Mouse (Mus musculus): ENCODE data around the gene Foxn3. TPM values are rescaled to one million over a fixed set of nuclear protein-coding genes. Genes with fewer than 3 reads are reported as not detected.

Gene Foxn3
- polyA plus RNA-seq, 1 experiment from 2014 or later: 94.3 TPM

DNA sequence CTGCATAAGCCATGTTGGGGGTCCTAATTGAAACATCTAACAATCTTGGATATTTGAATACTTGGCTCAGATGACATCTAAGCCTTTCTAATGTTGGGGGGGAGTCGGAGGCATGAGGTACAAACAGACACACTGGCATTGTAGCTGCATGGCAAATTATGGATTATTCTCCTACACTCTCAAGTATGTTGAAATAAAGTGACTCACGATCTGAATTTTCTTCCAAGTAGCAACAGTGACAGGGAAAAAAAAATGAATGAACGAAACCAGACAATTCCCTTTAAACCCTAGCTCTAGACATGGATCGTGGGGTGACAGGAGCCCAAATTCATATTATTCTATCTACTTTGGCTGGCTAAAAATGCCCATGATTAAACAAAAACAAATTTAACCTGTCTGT, 178.3 kb downstream of the Foxn3 start:
- ATAC-seq (no peak), DNase-seq (ENCODE audit: low spot score) (no peak)
- whole genome bisulfite sequencing: 78% methylated on average over 4 of the region's 4 CpGs
- Histone ChIP-seq H3K36me3 (ENCODE audit: insufficient read depth, low read length) (no peaks in the 10 kb centered on the region), H3K4me2 (replicated peaks; ENCODE audit: low read depth, low read length) (no peak overlapping the region), H3K9me3 (ENCODE audit: low read length) (no peaks in the 10 kb centered on the region), H3K4me3 (ENCODE audit: low read depth, low read length) (no peak overlapping the region), H3K27me3 (replicated peaks; ENCODE audit: insufficient read depth, low read length) (no peaks in the 10 kb centered on the region), H3K9ac (replicated peaks; ENCODE audit: low read depth) (no peak overlapping the region), H3K27ac (ENCODE audit: low read length) (no peak overlapping the region), H3K4me1 (ENCODE audit: insufficient read depth, low read depth, low read length) (peaks cover 9% of the 10 kb centered on the region; the same call in 1 of the 2 replicates)
- no peak for TF ChIP-seq EP300 (IDR thresholded peaks at IDR 0.05)

DNA sequence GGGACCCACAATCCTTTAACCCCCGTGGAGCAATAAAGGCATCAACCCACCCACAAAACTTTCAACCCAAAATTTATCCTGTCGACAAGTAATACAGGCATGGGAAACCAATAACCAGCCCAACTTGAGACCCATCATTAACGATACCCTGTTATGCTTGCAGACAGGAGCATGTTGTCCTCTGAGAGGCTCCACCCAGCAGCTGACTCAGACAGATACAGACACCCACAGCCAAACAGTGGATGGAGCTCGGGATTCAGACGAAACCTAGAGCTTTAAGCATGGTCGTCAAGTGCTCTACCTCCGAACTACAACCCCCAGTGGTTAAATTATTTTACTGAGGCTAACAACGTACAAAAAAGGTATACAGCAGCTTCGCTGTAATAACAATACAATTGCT, 182.1 kb downstream of the Foxn3 start:
- Histone ChIP-seq H3K27me3 (replicated peaks; ENCODE audit: insufficient read depth, low read length) (no peaks in the 10 kb centered on the region), H3K36me3 (ENCODE audit: insufficient read depth, low read length) (no peaks in the 10 kb centered on the region), H3K9ac (replicated peaks; ENCODE audit: low read depth) (no peak overlapping the region), H3K4me1 (ENCODE audit: insufficient read depth, low read depth, low read length) (peaks cover 4% of the 10 kb centered on the region; the same call in 1 of the 2 replicates), H3K4me2 (replicated peaks; ENCODE audit: low read depth, low read length) (no peak overlapping the region), H3K27ac (ENCODE audit: low read length) (no peak overlapping the region), H3K4me3 (ENCODE audit: low read depth, low read length) (no peak overlapping the region), H3K9me3 (ENCODE audit: low read length) (no peaks in the 10 kb centered on the region)
- DNase-seq (ENCODE audit: low spot score) (no peak), ATAC-seq (no peak)
- no peak for TF ChIP-seq EP300 (IDR thresholded peaks at IDR 0.05)
- WGBS: 92% methylated on average over 9 of the region's 9 CpGs

DNA sequence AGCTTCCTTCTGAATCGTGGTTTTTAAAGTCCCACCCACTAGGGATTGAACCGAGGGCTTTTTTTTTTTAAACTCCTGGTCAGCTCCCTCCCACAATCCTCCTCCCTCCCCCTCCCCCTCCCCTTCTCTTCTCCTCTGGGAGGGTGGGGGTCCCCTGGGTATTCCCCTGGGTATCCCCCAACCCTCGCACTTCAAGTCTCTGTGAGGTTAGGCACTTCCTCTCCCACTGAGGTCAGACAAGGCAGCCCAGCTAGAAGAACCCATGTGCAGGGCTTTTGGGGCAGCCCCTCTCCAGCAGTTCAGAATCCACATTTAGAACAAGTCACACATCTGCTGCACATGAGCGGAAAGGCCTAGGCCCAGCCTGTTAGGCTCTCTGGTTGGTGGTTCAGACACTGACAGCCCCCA, 182.5 kb downstream of the Foxn3 start:
- H3K4me1 ChIP-seq (ENCODE audit: insufficient read depth, low read depth, low read length): no peaks in the 10 kb centered on the region
- 48% methylated on average over 4 of the region's 4 CpGs for WGBS

DNA sequence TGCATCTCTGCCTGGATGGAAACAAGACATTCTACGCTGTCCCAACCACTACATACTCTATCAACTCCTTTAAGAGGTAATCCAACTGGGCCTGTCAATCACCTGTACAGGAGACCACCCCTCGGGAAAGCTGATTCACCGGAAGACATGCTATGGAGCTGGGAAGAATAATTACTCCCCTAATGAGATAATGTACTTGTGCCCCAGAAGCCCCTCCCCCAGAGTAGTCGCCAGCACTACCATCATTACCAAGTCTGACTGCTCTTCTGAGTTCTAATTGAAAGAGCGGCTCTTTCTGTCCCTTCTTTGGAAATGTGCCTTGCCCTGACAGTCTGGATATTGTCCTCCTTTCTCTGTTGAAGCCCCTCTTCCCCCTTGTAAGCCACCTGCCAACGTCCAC, 183.3 kb downstream of the Foxn3 start:
- H3K27me3 ChIP-seq (replicated peaks; ENCODE audit: insufficient read depth, low read length): no peaks in the 10 kb centered on the region
- no peaks in the 10 kb centered on the region for H3K4me1 ChIP-seq (ENCODE audit: insufficient read depth, low read depth, low read length)
- H3K4me3 ChIP-seq (ENCODE audit: low read depth, low read length): no peak overlapping the region
- DNase-seq (ENCODE audit: low spot score): no peak
- H3K9me3 ChIP-seq (ENCODE audit: low read length): no peaks in the 10 kb centered on the region
- no peak overlapping the region for H3K9ac ChIP-seq (replicated peaks; ENCODE audit: low read depth)
- TF ChIP-seq CTCF (IDR thresholded peaks at IDR 0.05) (no peak), EP300 (IDR thresholded peaks at IDR 0.05) (no peak)
- no peak overlapping the region for H3K27ac ChIP-seq (ENCODE audit: low read length)
- no peak overlapping the region for H3K4me2 ChIP-seq (replicated peaks; ENCODE audit: low read depth, low read length)
- H3K36me3 ChIP-seq (ENCODE audit: insufficient read depth, low read length): no peaks in the 10 kb centered on the region
- 84% methylated on average over 6 of the region's 6 CpGs for WGBS
- ATAC-seq: no peak

More for the DNA sequence above, 182.5 kb downstream of the Foxn3 start:
- no peak overlapping the region for H3K9ac ChIP-seq (replicated peaks; ENCODE audit: low read depth)
- H3K27me3 ChIP-seq (replicated peaks; ENCODE audit: insufficient read depth, low read length): no peaks in the 10 kb centered on the region
- DNase-seq (ENCODE audit: low spot score) (no peak), ATAC-seq (no peak)
- TF ChIP-seq EP300 (IDR thresholded peaks at IDR 0.05) (no peak), CTCF (IDR thresholded peaks at IDR 0.05) (no peak)
- H3K4me2 ChIP-seq (replicated peaks; ENCODE audit: low read depth, low read length): no peak overlapping the region
- no peaks in the 10 kb centered on the region for H3K9me3 ChIP-seq (ENCODE audit: low read length)
- H3K36me3 ChIP-seq (ENCODE audit: insufficient read depth, low read length): no peaks in the 10 kb centered on the region
- no peak overlapping the region for H3K27ac ChIP-seq (ENCODE audit: low read length)
- H3K4me3 ChIP-seq (ENCODE audit: low read depth, low read length): no peak overlapping the region

DNA sequence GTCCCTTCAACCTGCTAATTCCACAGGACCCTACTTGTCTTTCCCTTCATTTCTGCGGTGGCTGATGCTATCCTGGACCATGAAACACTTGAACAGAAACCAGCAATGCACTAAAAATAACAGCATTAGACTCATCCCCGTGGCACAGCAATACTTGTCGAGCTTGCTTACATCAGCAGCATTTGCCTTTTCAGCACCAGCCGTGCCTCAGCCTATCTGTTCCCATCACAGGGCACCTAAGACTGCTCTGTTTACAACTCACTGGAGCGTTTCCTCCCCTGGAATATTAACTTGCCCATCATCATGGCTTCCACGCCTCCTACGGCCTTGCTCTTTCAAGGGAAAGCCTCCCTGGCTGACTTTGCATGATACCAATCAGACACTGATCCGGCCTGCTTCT, 185.1 kb downstream of the Foxn3 start:
- no peak overlapping the region for H3K9ac ChIP-seq (replicated peaks; ENCODE audit: low read depth)
- ATAC-seq (no peak), DNase-seq (ENCODE audit: low spot score) (no peak)
- H3K27ac ChIP-seq (ENCODE audit: low read length): no peak overlapping the region
- H3K9me3 ChIP-seq (ENCODE audit: low read length): no peaks in the 10 kb centered on the region
- no peaks in the 10 kb centered on the region for H3K36me3 ChIP-seq (ENCODE audit: insufficient read depth, low read length)
- 61% methylated on average over 8 of the region's 8 CpGs for WGBS
- no peak overlapping the region for H3K4me2 ChIP-seq (replicated peaks; ENCODE audit: low read depth, low read length)
- TF ChIP-seq CTCF (IDR thresholded peaks at IDR 0.05) (no peak), EP300 (IDR thresholded peaks at IDR 0.05) (no peak)
- no peaks in the 10 kb centered on the region for H3K4me1 ChIP-seq (ENCODE audit: insufficient read depth, low read depth, low read length)
- H3K4me3 ChIP-seq (ENCODE audit: low read depth, low read length): no peak overlapping the region
- no peaks in the 10 kb centered on the region for H3K27me3 ChIP-seq (replicated peaks; ENCODE audit: insufficient read depth, low read length)

DNA sequence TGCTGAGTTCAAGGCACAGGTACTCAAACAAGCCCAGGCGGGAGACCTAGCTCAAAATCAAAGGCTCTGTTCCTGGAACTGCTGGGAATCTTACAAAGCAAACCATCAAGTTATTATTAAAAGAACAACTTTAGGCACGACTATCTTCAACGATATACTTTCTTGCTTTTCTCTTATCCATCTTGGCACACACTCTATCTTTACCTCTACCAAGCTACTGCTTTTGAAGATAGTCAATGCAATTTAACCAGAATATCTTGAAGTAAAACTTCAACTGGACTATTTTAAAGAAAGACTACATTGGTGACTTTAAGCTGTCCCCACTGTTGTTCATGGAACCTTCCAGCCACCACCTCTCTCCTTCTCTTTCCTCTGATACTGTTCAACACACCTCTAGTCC, 185.7 kb downstream of the Foxn3 start:
- no peak overlapping the region for H3K27ac ChIP-seq (ENCODE audit: low read length)
- H3K4me3 ChIP-seq (ENCODE audit: low read depth, low read length): no peak overlapping the region
- no peaks in the 10 kb centered on the region for H3K4me1 ChIP-seq (ENCODE audit: insufficient read depth, low read depth, low read length)
- TF ChIP-seq EP300 (IDR thresholded peaks at IDR 0.05) (no peak), CTCF (IDR thresholded peaks at IDR 0.05) (no peak)
- no peak for ATAC-seq
- 54% methylated on average over 3 of the region's 3 CpGs for WGBS
- H3K9me3 ChIP-seq (ENCODE audit: low read length): no peaks in the 10 kb centered on the region
- no peak overlapping the region for H3K4me2 ChIP-seq (replicated peaks; ENCODE audit: low read depth, low read length)
- H3K36me3 ChIP-seq (ENCODE audit: insufficient read depth, low read length): no peaks in the 10 kb centered on the region
- no peaks in the 10 kb centered on the region for H3K27me3 ChIP-seq (replicated peaks; ENCODE audit: insufficient read depth, low read length)
- no peak for DNase-seq (ENCODE audit: low spot score)
- no peak overlapping the region for H3K9ac ChIP-seq (replicated peaks; ENCODE audit: low read depth)

DNA sequence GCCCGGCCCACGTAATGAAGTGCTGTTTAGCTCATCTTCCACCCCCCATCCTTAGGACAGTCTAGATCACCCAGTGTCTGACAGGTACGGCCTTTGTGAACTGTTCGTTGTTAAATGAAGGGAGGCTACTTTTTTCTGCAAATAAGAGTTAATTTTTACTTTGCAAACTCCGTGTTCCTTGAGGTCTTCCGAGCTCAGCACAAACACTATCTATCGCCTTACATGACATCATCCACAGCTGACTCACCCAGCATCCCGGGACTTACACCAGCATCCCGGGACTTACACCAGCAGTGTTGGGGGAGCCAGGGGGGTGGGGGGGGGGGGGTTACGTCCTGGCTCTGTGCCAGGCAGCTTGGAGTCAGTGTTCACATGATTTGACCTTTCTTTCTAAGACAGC, 186.3 kb downstream of the Foxn3 start:
- no peak overlapping the region for H3K27ac ChIP-seq (ENCODE audit: low read length)
- no peak overlapping the region for H3K4me2 ChIP-seq (replicated peaks; ENCODE audit: low read depth, low read length)
- DNase-seq (ENCODE audit: low spot score) (no peak), ATAC-seq (peak; percentile 69)
- H3K4me3 ChIP-seq (ENCODE audit: low read depth, low read length): no peak overlapping the region
- 48% methylated on average over 9 of the region's 10 CpGs for WGBS
- H3K4me1 ChIP-seq (ENCODE audit: insufficient read depth, low read depth, low read length): no peaks in the 10 kb centered on the region
- no peaks in the 10 kb centered on the region for H3K36me3 ChIP-seq (ENCODE audit: insufficient read depth, low read length)
- TF ChIP-seq EP300 (IDR thresholded peaks at IDR 0.05): no peak
- TF ChIP-seq CTCF (IDR thresholded peaks at IDR 0.05): no peak
- H3K27me3 ChIP-seq (replicated peaks; ENCODE audit: insufficient read depth, low read length): no peaks in the 10 kb centered on the region
- H3K9me3 ChIP-seq (ENCODE audit: low read length): no peaks in the 10 kb centered on the region
- H3K9ac ChIP-seq (replicated peaks; ENCODE audit: low read depth): no peak overlapping the region
